In genomic region chr11:79830567-79831055, GRCm38 (mm10) we compare ENCODE assay signal across 10 mouse cellular contexts.
"Had no signal": no experiment of that assay in that cellular context is flagged by ENCODE, and none has a peak within 500 bp of the region (broad histone marks: within the 10 kb centered on the region; RNA-seq: fewer than 3 reads in every experiment).

No protein-coding gene starts in this region.

- H3K36me3 ChIP-seq: limb, embryonic 15.5 days; liver, embryonic 12.5 days; neural tube, embryonic 12.5 days had no signal

- H3K4me2 ChIP-seq: limb, embryonic 15.5 days; liver, embryonic 12.5 days; neural tube, embryonic 12.5 days had no signal

- H3K9ac ChIP-seq: limb, embryonic 15.5 days; liver, embryonic 12.5 days; neural tube, embryonic 12.5 days had no signal

- H3K27me3 ChIP-seq: limb, embryonic 15.5 days; neural tube, embryonic 12.5 days had no signal

- DNase-seq: kidney, adult 18-20 months; kidney, postnatal 10 days; kidney, postnatal 4 days; midbrain, embryonic 14.5 days; thymus, postnatal 4 days had no signal

- H3K4me3 ChIP-seq: layer of hippocampus, adult 2 months; limb, embryonic 15.5 days; liver, embryonic 12.5 days; neural tube, embryonic 12.5 days had no signal

- H3K9me3 ChIP-seq: limb, embryonic 15.5 days; liver, embryonic 12.5 days; neural tube, embryonic 12.5 days had no signal

- ATAC-seq: liver, embryonic 12.5 days had no signal

- H3K27ac ChIP-seq: layer of hippocampus, adult 2 months; limb, embryonic 15.5 days; liver, embryonic 12.5 days; neural tube, embryonic 12.5 days; stomach, postnatal 0 days had no signal
